Mouse (Mus musculus): ENCODE results near the gene Rflnb. TPM values are rescaled to one million over a fixed set of nuclear protein-coding genes. Genes with fewer than 3 reads are reported as not detected.

Gene Rflnb
- polyA plus RNA-seq, 1 experiment from 2014 or later = 5.4 TPM

Other genes with a start within 250 kb of the Rflnb start
- 0.02 TPM in 1 of 2 replicates, not detected in the other for gene Doc2b, start 231.7 kb downstream of the Rflnb start, polyA plus RNA-seq (2015; fragmentation: Nextera tagmentation; extraction: Ambion mirVana)
- 0.47 and 0.81 TPM in 2 replicates for gene Rph3al, start 89.4 kb downstream of the Rflnb start, polyA plus RNA-seq (2015; fragmentation: Nextera tagmentation; extraction: Ambion mirVana)
- not detected in 2 replicates for gene 1700016K19Rik, start 27.9 kb downstream of the Rflnb start, polyA plus RNA-seq (2015; fragmentation: Nextera tagmentation; extraction: Ambion mirVana)
- gene Vps53, start 151.9 kb upstream of the Rflnb start, polyA plus RNA-seq (2015; fragmentation: Nextera tagmentation; extraction: Ambion mirVana) = 13.5 and 14.4 TPM in 2 replicates
- gene Fam57a, start 151.9 kb upstream of the Rflnb start, polyA plus RNA-seq (2015; fragmentation: Nextera tagmentation; extraction: Ambion mirVana) = 3.7 and 4.2 TPM in 2 replicates
- 0.36 and 0.59 TPM in 2 replicates for gene Dbil5, start 189.8 kb upstream of the Rflnb start, polyA plus RNA-seq (2015; fragmentation: Nextera tagmentation; extraction: Ambion mirVana)
- gene Gemin4, start 189.9 kb upstream of the Rflnb start, polyA plus RNA-seq (2015; fragmentation: Nextera tagmentation; extraction: Ambion mirVana) = 12.7 and 13.2 TPM in 2 replicates
- 14.1 and 14.2 TPM in 2 replicates for gene Mrm3, start 215.9 kb upstream of the Rflnb start, polyA plus RNA-seq (2015; fragmentation: Nextera tagmentation; extraction: Ambion mirVana)
- 50.7 and 52.0 TPM in 2 replicates for gene Glod4, start 215.9 kb upstream of the Rflnb start, polyA plus RNA-seq (2015; fragmentation: Nextera tagmentation; extraction: Ambion mirVana)